Mouse (Mus musculus) intestine, embryonic 14.5 days (tissue): ENCODE data around the gene Nagpa. TPM values are rescaled to one million over a fixed set of nuclear protein-coding genes. Genes with fewer than 3 reads are reported as not detected.

Experiments
- ATAC-seq: fragments of 200-750 bp; cut with Nextera tagmentation; replicated peaks from 2 replicates; pipeline ENCODE4 v1.8.0; 2017; ENCODE audit warnings: low read depth, moderate number of reproducible peaks, moderate TSS enrichment, moderate library complexity; ENCODE audit not compliant: low FRiP score, low TSS enrichment
- DNase-seq: peaks from one replicate; pipeline ENCODE4 v3.0.0-alpha.2; 2018; ENCODE audit warnings: low spot score
- H3K27ac ChIP-seq: fragments of 300-500 bp; sonication (generic); 2 replicates; pipeline ENCODE4 v1.5.1; 2014; ENCODE audit warnings: low read depth, mild to moderate bottlenecking, control low read depth
- H3K27me3 ChIP-seq: fragments of 300-500 bp; sonication (generic); replicated peaks from 2 replicates; pipeline ENCODE4 v1.6.1; 2014; ENCODE audit warnings: low read length, control low read depth; ENCODE audit not compliant: control insufficient read depth, insufficient read depth
- H3K36me3 ChIP-seq: fragments of 300-500 bp; sonication (generic); 2 replicates; pipeline ENCODE4 v1.6.1; 2014; ENCODE audit warnings: low read length, control low read depth; ENCODE audit not compliant: control insufficient read depth, insufficient read depth
- H3K4me1 ChIP-seq: fragments of 300-500 bp; sonication (generic); replicated peaks from 2 replicates; pipeline ENCODE4 v1.6.1; 2014; ENCODE audit warnings: low read length, control low read depth, mixed read lengths; ENCODE audit not compliant: control insufficient read depth, insufficient read depth
- H3K4me2 ChIP-seq: fragments of 300-500 bp; sonication (generic); 2 replicates; pipeline ENCODE4 v1.6.1; 2014; ENCODE audit warnings: low read length
- H3K4me3 ChIP-seq: fragments of 300-500 bp; sonication (generic); 2 replicates; pipeline ENCODE4 v1.5.1; 2014; ENCODE audit warnings: low read depth, low read length, control low read depth, mixed read lengths
- H3K9ac ChIP-seq: fragments of 300-500 bp; sonication (generic); 2 replicates; pipeline ENCODE4 v1.6.1; 2014; ENCODE audit warnings: mild to moderate bottlenecking, low read length
- H3K9me3 ChIP-seq: fragments of 300-500 bp; sonication (generic); 2 replicates; pipeline ENCODE4 v1.6.1; 2016; ENCODE audit warnings: low read length, control low read depth; ENCODE audit not compliant: control insufficient read depth
- WGBS: fragments of 180-500 bp; shearing (Covaris S2); extraction: QIAGEN DNeasy Blood & Tissue Kit; methylation state at CpG from one replicate; pipeline ENCODE4 v1.1.7; 2014; 5-methylcytosine and 5-hydroxymethylcytosine counted together
- polyA plus RNA-seq: library from polyadenylated mRNA; unstranded; fragments of >200 nt; fragmentation: Nextera tagmentation; extraction: Ambion mirVana; gene quantifications from 2 replicates; pipeline ENCODE4 v1.2.1, GENCODE M21; 2014

Gene Nagpa
- polyA plus RNA-seq, 1 experiment from 2014 or later, result 20.0 TPM

DNA sequence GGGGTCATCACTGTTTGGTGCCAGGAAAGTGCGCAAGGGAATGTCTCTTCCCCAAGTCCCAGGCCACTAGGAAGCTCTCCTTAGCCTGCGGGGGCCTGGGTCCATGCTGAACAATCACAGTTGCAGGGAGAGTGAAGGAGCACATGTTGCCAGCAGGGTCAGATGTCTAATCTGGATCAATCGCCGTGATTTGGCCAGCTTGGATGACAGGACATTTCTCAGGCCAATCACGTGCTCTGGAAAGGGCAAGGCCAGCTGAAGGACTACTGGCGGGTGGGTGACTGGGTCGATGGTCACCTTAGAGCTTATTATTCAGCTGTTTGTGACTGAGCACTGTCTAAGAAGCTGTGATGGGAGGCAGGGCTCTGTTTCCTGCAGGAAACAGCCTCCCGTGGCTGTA, 19.7 kb downstream of the Nagpa start:
- DNase-seq, result no peak

DNA sequence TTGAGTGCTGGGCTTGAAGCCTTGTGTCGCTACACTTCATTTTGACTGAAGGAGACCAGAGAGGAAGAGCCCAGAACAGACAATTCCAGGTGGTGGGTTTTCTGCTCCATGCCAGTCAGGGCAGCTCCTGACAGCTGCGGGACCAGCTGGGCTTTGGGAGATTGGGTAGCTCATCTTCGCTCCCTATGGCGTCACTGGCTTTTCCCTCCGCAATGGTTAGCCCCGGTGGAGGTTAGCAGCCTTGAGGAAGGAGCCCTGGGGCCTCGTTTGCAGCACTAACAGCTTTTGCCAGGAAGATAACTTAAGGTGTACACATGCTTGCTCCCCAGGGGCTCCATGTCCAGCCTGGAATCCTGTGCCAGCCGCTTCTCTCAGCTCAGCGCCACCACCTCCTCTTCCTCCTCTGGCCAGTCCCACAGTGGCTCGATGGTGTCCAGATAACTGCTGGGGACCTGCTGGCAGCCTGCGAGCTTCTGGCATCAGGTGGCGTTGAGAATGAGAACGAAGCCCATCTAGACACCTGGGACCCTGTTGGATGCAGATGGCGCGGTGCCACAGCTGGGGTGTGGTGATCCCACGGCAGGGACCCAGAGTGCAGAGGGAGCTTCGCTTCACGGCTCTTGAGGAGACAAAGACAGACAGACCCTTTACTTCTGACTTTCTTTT, 20.4 kb downstream of the Nagpa start:
- no peak for ATAC-seq
- Histone ChIP-seq H3K36me3 (no peaks in the 10 kb centered on the region), H3K27ac (no peak overlapping the region), H3K4me1 (no peaks in the 10 kb centered on the region), H3K4me3 (no peak overlapping the region), H3K27me3 (no peaks in the 10 kb centered on the region), H3K9me3 (no peaks in the 10 kb centered on the region), H3K9ac (no peak overlapping the region), H3K4me2 (no peak overlapping the region)
- WGBS, result 84% methylated on average over 18 of the region's 18 CpGs
- DNase-seq, result no peak

More for the DNA sequence above, 19.7 kb downstream of the Nagpa start:
- no peaks in the 10 kb centered on the region for H3K4me1 ChIP-seq
- no peak overlapping the region for H3K4me3 ChIP-seq
- H3K9me3 ChIP-seq, result no peaks in the 10 kb centered on the region
- no peak overlapping the region for H3K4me2 ChIP-seq
- 58% methylated on average over 8 of the region's 8 CpGs for WGBS
- H3K27me3 ChIP-seq, result no peaks in the 10 kb centered on the region
- no peak overlapping the region for H3K27ac ChIP-seq
- no peak overlapping the region for H3K9ac ChIP-seq
- H3K36me3 ChIP-seq, result no peaks in the 10 kb centered on the region
- ATAC-seq, result no peak

DNA sequence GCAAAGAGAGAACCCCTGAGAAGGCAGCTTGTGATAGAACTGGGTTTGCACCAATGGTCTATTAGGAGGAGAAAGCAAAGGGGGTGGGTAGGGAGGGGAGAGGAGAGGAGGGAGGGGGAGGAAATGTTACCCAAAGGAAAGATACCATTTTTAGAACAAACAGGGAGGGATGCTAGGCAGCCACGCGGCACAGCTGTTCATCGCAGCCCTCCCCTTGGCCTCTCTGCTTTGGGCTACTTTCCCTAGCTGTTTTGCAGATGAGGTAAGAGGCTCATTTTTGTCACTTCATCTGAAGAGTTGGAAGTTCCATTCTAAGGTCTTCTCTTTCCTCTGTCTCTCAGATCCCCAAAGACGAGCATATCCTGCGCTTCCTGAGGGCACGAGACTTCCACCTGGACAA, 31.2 kb downstream of the Nagpa start:
- no peak overlapping the region for H3K4me2 ChIP-seq
- no peaks in the 10 kb centered on the region for H3K9me3 ChIP-seq
- no peaks in the 10 kb centered on the region for H3K4me1 ChIP-seq
- no peak for DNase-seq
- 90% methylated on average over 6 of the region's 6 CpGs for WGBS
- H3K27me3 ChIP-seq, result no peaks in the 10 kb centered on the region
- H3K9ac ChIP-seq, result no peak overlapping the region
- no peak for ATAC-seq
- H3K36me3 ChIP-seq, result no peaks in the 10 kb centered on the region
- H3K4me3 ChIP-seq, result no peak overlapping the region
- no peak overlapping the region for H3K27ac ChIP-seq

DNA sequence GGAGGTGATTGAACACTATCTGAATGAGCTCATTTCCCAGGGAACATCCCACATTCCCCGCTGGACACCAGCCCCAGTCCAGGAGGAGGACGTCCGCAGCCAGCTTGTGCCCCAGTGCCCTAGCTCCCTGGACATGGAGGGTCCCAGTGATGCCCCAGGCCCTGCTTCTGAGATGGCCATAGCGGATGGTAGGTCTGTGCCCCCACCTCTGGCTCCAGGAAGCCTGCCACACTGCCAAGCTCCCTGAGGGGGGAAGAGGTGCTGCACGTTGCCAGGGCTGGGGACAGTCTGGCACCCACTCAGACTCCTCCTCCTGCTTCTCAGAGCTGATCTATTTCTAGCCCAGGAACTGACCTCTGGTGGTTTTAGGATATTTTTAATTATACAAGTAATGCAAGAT, 35.0 kb downstream of the Nagpa start:
- Histone ChIP-seq H3K4me3 (no peak overlapping the region), H3K27me3 (no peaks in the 10 kb centered on the region), H3K4me1 (no peaks in the 10 kb centered on the region), H3K9ac (no peak overlapping the region), H3K36me3 (no peaks in the 10 kb centered on the region), H3K27ac (no peak overlapping the region), H3K4me2 (no peak overlapping the region), H3K9me3 (no peaks in the 10 kb centered on the region)
- no peak for ATAC-seq
- no peak for DNase-seq
- 69% methylated on average over 5 of the region's 5 CpGs for WGBS

DNA sequence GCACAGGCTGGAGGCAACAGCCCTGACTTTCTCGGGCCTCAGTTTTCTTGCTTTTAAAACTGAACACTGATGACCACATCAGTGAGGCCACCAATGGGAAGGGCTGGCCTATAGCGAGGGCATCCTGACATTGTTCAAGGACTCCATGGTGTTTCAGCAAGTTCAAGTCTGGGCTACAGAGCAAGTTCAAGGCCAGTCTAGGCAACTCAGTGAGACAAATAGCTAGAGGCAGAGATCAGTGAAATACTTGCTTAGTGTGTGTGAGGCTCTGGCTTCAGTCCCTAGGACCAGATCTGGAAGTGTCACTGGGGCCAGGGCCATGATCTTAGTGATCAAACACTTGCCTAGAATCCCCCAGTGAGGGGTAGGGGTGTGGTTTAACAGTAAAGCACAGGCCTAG, 35.8 kb downstream of the Nagpa start:
- Histone ChIP-seq H3K4me1 (no peaks in the 10 kb centered on the region), H3K4me2 (no peak overlapping the region), H3K4me3 (no peak overlapping the region), H3K36me3 (no peaks in the 10 kb centered on the region), H3K27me3 (no peaks in the 10 kb centered on the region), H3K9ac (no peak overlapping the region), H3K27ac (no peak overlapping the region), H3K9me3 (no peaks in the 10 kb centered on the region)
- ATAC-seq (no peak), DNase-seq (no peak)
- WGBS, result 84% methylated on average over 2 of the region's 2 CpGs

DNA sequence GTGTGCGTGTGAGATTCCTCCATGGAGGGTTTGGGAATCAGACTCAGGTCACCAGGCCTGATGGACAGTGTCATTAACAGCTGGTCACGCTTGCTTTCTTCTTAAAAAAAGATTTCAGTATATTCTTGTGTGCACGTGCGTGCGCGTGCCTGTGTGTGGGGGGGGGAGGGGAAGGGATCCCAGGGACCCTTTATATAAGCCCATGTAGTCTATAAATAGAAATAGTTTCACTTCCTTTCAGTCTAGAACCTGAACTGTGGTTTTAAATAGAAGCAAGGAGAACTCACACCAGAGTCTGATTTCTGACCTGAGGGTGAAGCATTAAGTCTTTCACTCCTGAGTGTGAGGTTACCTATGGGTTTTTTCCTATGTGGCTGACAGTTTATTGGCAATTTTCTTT, 39.5 kb downstream of the Nagpa start:
- Histone ChIP-seq H3K27ac (no peak overlapping the region), H3K4me1 (no peaks in the 10 kb centered on the region), H3K27me3 (no peaks in the 10 kb centered on the region), H3K36me3 (no peaks in the 10 kb centered on the region), H3K4me2 (no peak overlapping the region), H3K4me3 (no peak overlapping the region), H3K9me3 (no peaks in the 10 kb centered on the region), H3K9ac (no peak overlapping the region)
- 85% methylated on average over 6 of the region's 6 CpGs for WGBS
- no peak for DNase-seq
- no peak for ATAC-seq

DNA sequence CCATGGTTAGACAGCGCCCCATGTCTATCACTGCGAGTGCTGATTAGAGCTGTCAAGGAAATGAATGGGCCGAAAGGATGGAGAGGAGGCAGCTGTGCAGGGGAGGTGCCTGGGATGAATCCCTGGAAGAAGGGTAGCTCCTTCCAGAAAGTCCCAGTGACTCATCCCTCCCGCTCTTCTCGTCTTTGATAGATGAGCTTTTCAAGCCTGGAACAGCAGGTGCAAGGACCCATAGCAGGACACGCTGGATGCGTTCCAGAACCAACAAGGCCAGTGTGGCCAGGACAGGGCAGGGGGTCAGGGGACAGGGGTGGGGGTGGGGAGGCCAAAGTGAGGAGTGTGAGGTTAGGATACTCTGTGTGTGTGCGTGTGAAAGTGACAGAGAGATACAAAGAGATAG, 44.6 kb downstream of the Nagpa start:
- H3K9me3 ChIP-seq, result no peaks in the 10 kb centered on the region
- H3K36me3 ChIP-seq, result no peaks in the 10 kb centered on the region
- no peak for DNase-seq
- H3K4me2 ChIP-seq, result no peak overlapping the region
- H3K4me1 ChIP-seq, result no peaks in the 10 kb centered on the region
- H3K4me3 ChIP-seq, result no peak overlapping the region
- no peak overlapping the region for H3K27ac ChIP-seq
- ATAC-seq, result no peak
- no peaks in the 10 kb centered on the region for H3K27me3 ChIP-seq
- no peak overlapping the region for H3K9ac ChIP-seq
- WGBS, result 75% methylated on average over 8 of the region's 8 CpGs

DNA sequence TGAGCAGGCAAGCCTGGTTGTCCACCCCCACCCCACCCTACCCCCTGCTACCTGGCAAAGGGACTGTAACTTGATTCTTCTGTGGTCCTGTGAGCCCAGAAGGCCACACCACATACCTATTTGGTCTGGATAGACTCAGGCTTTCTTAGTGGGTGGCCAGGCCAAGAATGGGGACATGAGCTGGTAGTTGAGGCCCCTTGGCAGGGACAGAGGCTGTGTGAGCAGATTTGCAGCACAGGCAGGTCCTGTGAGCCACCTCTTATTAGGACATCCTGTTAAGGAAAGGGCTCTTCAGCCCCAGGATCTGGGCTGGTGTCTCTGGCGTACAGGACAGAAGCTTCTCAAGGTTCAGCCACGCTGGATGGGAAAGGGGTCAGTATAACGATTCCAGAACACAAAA, 46.7 kb downstream of the Nagpa start:
- WGBS, result 68% methylated on average over 3 of the region's 3 CpGs
- DNase-seq (no peak), ATAC-seq (no peak)
- Histone ChIP-seq H3K27me3 (no peaks in the 10 kb centered on the region), H3K9ac (no peak overlapping the region), H3K4me1 (no peaks in the 10 kb centered on the region), H3K4me2 (no peak overlapping the region), H3K4me3 (no peak overlapping the region), H3K36me3 (no peaks in the 10 kb centered on the region), H3K9me3 (no peaks in the 10 kb centered on the region), H3K27ac (no peak overlapping the region)

DNA sequence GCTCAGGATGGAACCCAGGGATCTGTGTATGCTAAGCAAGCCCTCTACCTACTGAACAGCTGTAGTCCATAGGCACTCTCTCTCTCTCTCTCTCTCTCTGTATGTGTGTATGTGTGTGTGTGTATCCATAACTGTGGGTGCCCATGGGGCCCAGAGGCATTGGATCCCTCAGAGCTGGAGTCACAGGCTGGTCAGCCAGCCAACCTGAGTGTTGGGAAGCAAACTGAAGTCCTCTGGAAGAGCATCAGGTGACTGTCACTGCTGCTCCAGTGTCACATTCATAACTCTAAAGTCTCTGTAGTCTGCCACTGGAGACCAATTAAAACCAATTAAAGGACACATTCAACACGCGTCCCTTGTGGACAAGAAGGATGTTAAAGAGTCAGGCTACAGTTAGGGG, 47.3 kb downstream of the Nagpa start:
- no peaks in the 10 kb centered on the region for H3K9me3 ChIP-seq
- no peak overlapping the region for H3K9ac ChIP-seq
- no peak overlapping the region for H3K4me3 ChIP-seq
- H3K4me2 ChIP-seq, result no peak overlapping the region
- ATAC-seq, result no peak
- 68% methylated on average over 2 of the region's 2 CpGs for WGBS
- no peak overlapping the region for H3K27ac ChIP-seq
- no peak for DNase-seq
- no peaks in the 10 kb centered on the region for H3K4me1 ChIP-seq
- no peaks in the 10 kb centered on the region for H3K36me3 ChIP-seq
- H3K27me3 ChIP-seq, result no peaks in the 10 kb centered on the region
